Mouse (Mus musculus): ENCODE data around the gene Slc35b1. TPM values are rescaled to one million over a fixed set of nuclear protein-coding genes. Genes with fewer than 3 reads are reported as not detected.

The Slc35b1 gene
- polyA plus RNA-seq, 1 experiment from 2014 or later, result 95.9 TPM

GRCm38 (mm10) chr11:95380711-95381110, 3.8 kb upstream of the Slc35b1 start:
- no peak for TF ChIP-seq CTCF (IDR thresholded peaks at IDR 0.05)
- ATAC-seq (no peak), DNase-seq (ENCODE audit: low read depth, low spot score) (no peak)
- H3K27me3 ChIP-seq, result no peaks in the 10 kb centered on the region
- in situ Hi-C loops (cut with MboI; ENCODE audit: low pct_unique_long_range_greater_than_20kb), result loop anchor here (5.0 kb wide), 1 partner anchor 68 kb away; the partner anchor contains the start of gene Kat7
- CTCF ChIA-PET, result interaction anchor here (1.2 kb wide), 2 partner anchors 31 to 122 kb away, joined by 3 read pairs; no protein-coding TSS in a partner anchor
- POLR2A ChIA-PET, result no interaction called here

GRCm38 (mm10) chr11:95381146-95381545, 3.3 kb upstream of the Slc35b1 start:
- no peak for TF ChIP-seq CTCF (IDR thresholded peaks at IDR 0.05)
- POLR2A ChIA-PET, result no interaction called here
- CTCF ChIA-PET, result interaction anchor here (1.2 to 2.2 kb wide), 3 partner anchors 32 to 140 kb away, joined by 3 to 7 read pairs (median 3); no protein-coding TSS in a partner anchor
- H3K27me3 ChIP-seq, result no peaks in the 10 kb centered on the region
- DNase-seq (ENCODE audit: low read depth, low spot score), result no peak
- ATAC-seq, result no peak
- in situ Hi-C loops (cut with MboI; ENCODE audit: low pct_unique_long_range_greater_than_20kb), result loop anchor here (5.0 kb wide), 1 partner anchor 69 kb away; the partner anchor contains the start of gene Kat7

- POLR2A ChIA-PET, result interaction anchor here (2.1 kb wide), 1 partner anchor 138 kb away, joined by 8 read pairs; no protein-coding TSS in a partner anchor
- no peak for ATAC-seq
- no peaks in the 10 kb centered on the region for H3K27me3 ChIP-seq
- TF ChIP-seq CTCF (IDR thresholded peaks at IDR 0.05), result no peak
- CTCF ChIA-PET, result interaction anchor here (0.6 to 3.9 kb wide), 6 partner anchors 9 to 138 kb away, joined by 3 to 47 read pairs (median 8); no protein-coding TSS in a partner anchor
- DNase-seq (ENCODE audit: low read depth, low spot score), result no peak
- in situ Hi-C loops (cut with MboI; ENCODE audit: low pct_unique_long_range_greater_than_20kb), result loop anchor here (5.0 kb wide), 1 partner anchor 71 kb away; the partner anchor contains the start of gene Kat7
Measured at GRCm38 (mm10) chr11:95383331-95383986, 1.0 kb upstream of the Slc35b1 start.

- ATAC-seq (no peak), DNase-seq (ENCODE audit: low read depth, low spot score) (no peak)
- no peak for TF ChIP-seq CTCF (IDR thresholded peaks at IDR 0.05)
- in situ Hi-C loops (cut with MboI; ENCODE audit: low pct_unique_long_range_greater_than_20kb), result loop anchor here (5.0 kb wide), 1 partner anchor 72 kb away; the partner anchor contains the start of gene Kat7
- ChIA-PET CTCF (interaction anchor here (0.6 to 3.9 kb wide), 6 partner anchors 10 to 137 kb away, joined by 3 to 47 read pairs (median 6); no protein-coding TSS in a partner anchor), POLR2A (interaction anchor here (0.8 to 2.1 kb wide), 2 partner anchors 137 to 332 kb away, joined by 3 to 8 read pairs; no protein-coding TSS in a partner anchor)
- no peaks in the 10 kb centered on the region for H3K27me3 ChIP-seq
Measured at GRCm38 (mm10) chr11:95384004-95384318, 531 bp upstream of the Slc35b1 start.

- ATAC-seq (no peak), DNase-seq (ENCODE audit: low read depth, low spot score) (no peak)
- CTCF ChIA-PET, result interaction anchor here (0.8 to 3.9 kb wide), 10 partner anchors 11 to 269 kb away, joined by 3 to 47 read pairs (median 4); partner anchors contain the start of gene Kat7
- TF ChIP-seq CTCF (IDR thresholded peaks at IDR 0.05), result no peak
- POLR2A ChIA-PET, result interaction anchor here (0.7 to 2.1 kb wide), 3 partner anchors 18 to 136 kb away, joined by 3 to 8 read pairs (median 5); no protein-coding TSS in a partner anchor
- in situ Hi-C loops (cut with MboI; ENCODE audit: low pct_unique_long_range_greater_than_20kb), result loop anchor here (5.0 kb wide), 1 partner anchor 73 kb away; the partner anchor contains the start of gene Kat7
- H3K27me3 ChIP-seq, result no peaks in the 10 kb centered on the region
Measured at GRCm38 (mm10) chr11:95384973-95385320, 455 bp downstream of the Slc35b1 start.

- in situ Hi-C loops (cut with MboI; ENCODE audit: low pct_unique_long_range_greater_than_20kb), result no loop called here
- TF ChIP-seq CTCF (IDR thresholded peaks at IDR 0.05), result no peak
- DNase-seq (ENCODE audit: low read depth, low spot score) (no peak), ATAC-seq (no peak)
- no peaks in the 10 kb centered on the region for H3K27me3 ChIP-seq
- POLR2A ChIA-PET, result no interaction called here
- CTCF ChIA-PET, result interaction anchor here (3.9 kb wide), 1 partner anchor 134 kb away, joined by 47 read pairs; no protein-coding TSS in a partner anchor
Measured at GRCm38 (mm10) chr11:95387354-95387753, 2.9 kb downstream of the Slc35b1 start.

- H3K27me3 ChIP-seq, result no peaks in the 10 kb centered on the region
- DNase-seq (ENCODE audit: low read depth, low spot score) (no peak), ATAC-seq (no peak)
- in situ Hi-C loops (cut with MboI; ENCODE audit: low pct_unique_long_range_greater_than_20kb), result no loop called here
- POLR2A ChIA-PET, result interaction anchor here (0.7 kb wide), 1 partner anchor 107 kb away, joined by 4 read pairs; no protein-coding TSS in a partner anchor
- no peak for TF ChIP-seq CTCF (IDR thresholded peaks at IDR 0.05)
- CTCF ChIA-PET, result interaction anchor here (1.0 to 1.6 kb wide), 3 partner anchors 8 to 132 kb away, joined by 3 to 4 read pairs (median 3); no protein-coding TSS in a partner anchor
Measured at GRCm38 (mm10) chr11:95389006-95389405, 4.5 kb downstream of the Slc35b1 start.

GRCm38 (mm10) chr11:95390420-95390819, 5.9 kb downstream of the Slc35b1 start:
- ATAC-seq (no peak), DNase-seq (ENCODE audit: low read depth, low spot score) (no peak)
- TF ChIP-seq CTCF (IDR thresholded peaks at IDR 0.05), result no peak
- POLR2A ChIA-PET, result interaction anchor here (1.0 kb wide), 1 partner anchor 131 kb away, joined by 3 read pairs; no protein-coding TSS in a partner anchor
- CTCF ChIA-PET, result interaction anchor here (2.0 kb wide), 1 partner anchor 131 kb away, joined by 16 read pairs; no protein-coding TSS in a partner anchor
- no peaks in the 10 kb centered on the region for H3K27me3 ChIP-seq
- in situ Hi-C loops (cut with MboI; ENCODE audit: low pct_unique_long_range_greater_than_20kb), result no loop called here

- DNase-seq (ENCODE audit: low read depth, low spot score), result no peak
- H3K27me3 ChIP-seq, result no peaks in the 10 kb centered on the region
- no peak for ATAC-seq
- POLR2A ChIA-PET, result no interaction called here
- CTCF ChIA-PET, result interaction anchor here (0.8 to 2.0 kb wide), 2 partner anchors 24 to 130 kb away, joined by 3 to 16 read pairs; no protein-coding TSS in a partner anchor
- TF ChIP-seq CTCF (IDR thresholded peaks at IDR 0.05), result no peak
- in situ Hi-C loops (cut with MboI; ENCODE audit: low pct_unique_long_range_greater_than_20kb), result no loop called here
Measured at GRCm38 (mm10) chr11:95391201-95391600, 6.7 kb downstream of the Slc35b1 start.

- DNase-seq (ENCODE audit: low read depth, low spot score), result no peak
- CTCF ChIA-PET, result interaction anchor here (0.8 to 2.0 kb wide), 3 partner anchors 23 to 130 kb away, joined by 3 to 16 read pairs (median 4); no protein-coding TSS in a partner anchor
- no peaks in the 10 kb centered on the region for H3K27me3 ChIP-seq
- in situ Hi-C loops (cut with MboI; ENCODE audit: low pct_unique_long_range_greater_than_20kb), result no loop called here
- no peak for ATAC-seq
- no peak for TF ChIP-seq CTCF (IDR thresholded peaks at IDR 0.05)
- POLR2A ChIA-PET, result interaction anchor here (0.6 kb wide), 1 partner anchor 66 kb away, joined by 3 read pairs; no protein-coding TSS in a partner anchor
Measured at GRCm38 (mm10) chr11:95391743-95392142, 7.3 kb downstream of the Slc35b1 start.
